Mouse (Mus musculus): ENCODE measurements around the gene Tmem114. TPM values are rescaled to one million over a fixed set of nuclear protein-coding genes. Genes with fewer than 3 reads are reported as not detected.

Gene Tmem114
- polyA plus RNA-seq (2015; fragmentation: Nextera tagmentation; extraction: Ambion mirVana) = not detected in 2 replicates

DNA sequence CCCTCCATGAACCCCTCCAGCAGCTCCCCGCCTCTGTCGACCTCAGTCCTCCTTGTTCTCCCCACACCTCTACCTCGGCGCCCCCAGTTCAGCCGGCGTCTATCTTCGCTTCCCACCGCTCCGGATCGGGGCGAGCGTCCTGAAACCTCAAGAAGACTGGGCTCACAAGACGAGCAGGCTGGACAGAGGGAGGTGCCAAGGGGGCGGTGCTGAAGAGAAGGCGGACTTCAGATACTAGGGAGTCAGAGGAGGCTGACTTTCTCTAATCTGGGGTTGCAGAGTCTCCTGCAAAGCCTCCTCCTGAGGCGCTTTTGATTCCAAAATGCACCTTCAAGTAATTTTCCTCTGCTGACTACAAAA is at the start of gene Tmem114:
Gene Tmem114, minus strand, starts transcription at position 166 of the 360 bp plus-strand sequence.
- WGBS = 2% methylated on average over 16 of the region's 16 CpGs
- peaks cover 38% of the 10 kb centered on the region for H3K27me3 ChIP-seq
- peak within 1 kb of the TSS; percentile 56 for H3K4me2 ChIP-seq (replicated peaks)
- H3K9me3 ChIP-seq = no peaks in the 10 kb centered on the region
- peaks cover 8% of the 10 kb centered on the region for H3K4me1 ChIP-seq
- peak within 1 kb of the TSS; percentile 8; the same call in 1 of the 2 replicates for H3K9ac ChIP-seq (replicated peaks)
- no peak for ATAC-seq (replicated peaks)
- no peak within 1 kb of the TSS for H3K27ac ChIP-seq (replicated peaks)
- no peaks in the 10 kb centered on the region for H3K36me3 ChIP-seq
- peak within 1 kb of the TSS; percentile 34 for H3K4me3 ChIP-seq

DNA sequence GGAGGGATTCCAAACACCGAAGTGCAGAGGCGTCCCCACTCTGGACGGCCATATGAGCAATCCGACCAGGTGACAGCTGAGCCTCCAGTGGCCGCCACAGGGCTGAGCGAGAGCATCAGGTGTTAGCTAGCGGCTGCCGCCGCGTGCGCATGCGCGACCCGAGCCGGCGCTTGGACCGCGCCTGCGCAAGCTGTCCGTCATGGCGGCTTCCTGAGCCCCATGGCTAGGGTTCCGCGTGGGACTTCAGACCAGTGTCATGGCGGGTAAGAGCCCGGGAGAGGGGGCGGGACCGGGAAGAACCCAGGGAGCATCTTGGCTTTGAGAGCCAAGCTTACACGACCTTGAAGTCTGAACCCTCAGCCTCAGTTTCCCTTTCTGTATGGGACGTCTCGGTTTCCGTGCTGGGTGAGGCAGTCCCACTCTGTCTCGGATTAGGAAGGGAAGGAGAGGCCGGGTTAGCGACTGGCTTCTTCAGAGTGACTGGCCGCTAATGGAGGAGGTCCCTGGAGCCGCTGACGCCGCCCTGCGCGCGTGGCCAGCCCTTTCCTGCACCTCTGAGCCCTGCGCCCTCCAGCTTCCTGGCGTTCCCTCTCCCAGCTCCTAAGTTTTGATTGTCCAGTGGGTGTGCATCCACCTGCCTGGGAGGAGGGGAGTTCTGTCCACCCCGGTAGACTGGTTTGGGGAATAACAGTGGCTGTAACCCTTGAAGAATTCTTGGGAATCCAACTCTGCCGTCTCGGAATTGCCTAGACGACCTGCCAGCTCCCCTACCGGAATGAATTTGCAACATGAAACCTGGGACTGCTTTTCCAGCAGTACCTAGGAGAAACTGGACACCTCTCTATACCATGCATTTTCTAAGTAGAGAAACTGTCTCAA is 45.9 kb upstream of the Tmem114 start, which contains the start of gene Mettl22:
Gene Mettl22, plus strand, starts transcription at position 186 of the 879 bp plus-strand sequence.
- peak within 1 kb of the TSS; percentile 58; the same call in 1 of the 2 replicates for H3K27ac ChIP-seq (replicated peaks)
- peak; percentile 98 for ATAC-seq (replicated peaks)
- H3K4me1 ChIP-seq = peaks cover 10% of the 10 kb centered on the region
- H3K4me3 ChIP-seq = peak within 1 kb of the TSS; percentile 72
- H3K27me3 ChIP-seq = no peaks in the 10 kb centered on the region
- H3K9ac ChIP-seq (replicated peaks) = peak within 1 kb of the TSS; percentile 54
- no peaks in the 10 kb centered on the region for H3K9me3 ChIP-seq
- WGBS = under 1% methylated on average over 48 of the region's 48 CpGs
- peak within 1 kb of the TSS; percentile 58 for H3K4me2 ChIP-seq (replicated peaks)
- no peaks in the 10 kb centered on the region for H3K36me3 ChIP-seq

DNA sequence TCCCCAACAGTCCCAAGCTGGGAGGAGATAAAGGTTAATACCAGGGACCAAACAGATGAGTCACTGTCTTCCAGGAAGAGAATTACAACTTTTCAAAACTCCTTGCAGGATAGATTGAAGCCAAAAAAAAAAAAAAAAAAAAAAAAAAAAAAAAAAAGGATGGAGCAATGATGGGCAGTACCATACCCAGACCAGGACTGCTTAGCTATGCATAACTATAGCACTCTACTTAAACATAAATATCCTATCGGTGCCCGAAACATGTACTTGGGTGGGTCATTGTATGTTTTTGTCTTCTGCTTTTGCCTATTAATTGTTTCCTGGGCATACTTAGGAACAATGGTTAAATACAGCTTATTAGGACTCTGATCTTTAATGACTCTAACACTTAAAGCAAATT is 45.2 kb upstream of the Tmem114 start:
- Histone ChIP-seq H3K36me3 (no peaks in the 10 kb centered on the region), H3K9ac (replicated peaks) (no peak overlapping the region; the same call in 1 of the 2 replicates), H3K27ac (replicated peaks) (no peak overlapping the region), H3K4me3 (peak overlapping the region; percentile 72; the same call in 1 of the 2 replicates), H3K4me2 (replicated peaks) (peak overlapping the region; percentile 58), H3K27me3 (no peaks in the 10 kb centered on the region), H3K4me1 (peaks cover 10% of the 10 kb centered on the region), H3K9me3 (no peaks in the 10 kb centered on the region)
- 80% methylated on average over 2 of the region's 2 CpGs for WGBS
- peak; percentile 62 for ATAC-seq (replicated peaks)

DNA sequence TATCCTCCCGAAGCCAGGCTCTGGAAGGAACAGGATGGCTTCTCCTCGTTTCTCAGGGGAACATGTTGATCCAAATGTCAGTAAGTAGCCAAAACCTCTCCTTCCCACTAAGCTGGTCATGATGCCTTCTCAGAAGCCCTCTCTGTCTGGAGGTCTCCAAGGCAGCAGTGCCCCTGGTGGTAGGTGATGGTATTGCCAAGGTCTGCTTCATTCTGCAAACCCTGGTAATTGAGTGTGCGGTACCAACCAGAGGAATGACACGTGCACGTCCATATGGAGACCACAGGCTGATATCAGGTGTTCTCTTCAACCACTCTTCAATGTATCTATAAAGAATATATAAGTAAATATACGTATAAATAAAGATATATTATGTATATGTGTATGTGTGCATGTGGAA is 34.2 kb upstream of the Tmem114 start:
- WGBS = 34% methylated on average over 6 of the region's 6 CpGs
- no peak overlapping the region for H3K4me3 ChIP-seq
- H3K27me3 ChIP-seq = no peaks in the 10 kb centered on the region
- H3K9ac ChIP-seq (replicated peaks) = no peak overlapping the region
- no peaks in the 10 kb centered on the region for H3K4me1 ChIP-seq
- H3K36me3 ChIP-seq = no peaks in the 10 kb centered on the region
- no peak overlapping the region for H3K4me2 ChIP-seq (replicated peaks)
- H3K27ac ChIP-seq (replicated peaks) = no peak overlapping the region
- no peaks in the 10 kb centered on the region for H3K9me3 ChIP-seq
- ATAC-seq (replicated peaks) = no peak

DNA sequence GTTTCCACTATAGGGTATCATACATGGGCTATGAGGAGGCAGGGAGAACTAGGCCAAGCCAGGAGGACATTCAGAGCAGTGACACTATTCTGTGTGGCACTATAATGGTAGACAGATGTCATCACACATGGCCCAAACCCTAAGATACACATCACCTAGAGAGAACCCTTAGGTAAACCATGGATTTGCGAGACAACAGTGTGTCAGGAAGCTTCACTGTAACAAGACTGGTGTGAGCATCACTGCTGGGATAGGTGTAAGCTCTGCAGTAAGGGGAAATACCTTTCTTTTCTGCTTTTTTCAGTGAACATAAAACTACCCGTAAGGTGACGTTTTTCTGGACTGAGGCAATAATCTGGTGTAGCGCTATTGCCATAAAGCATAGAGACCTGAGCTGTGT is 33.5 kb upstream of the Tmem114 start:
- Histone ChIP-seq H3K4me3 (no peak overlapping the region), H3K4me1 (no peaks in the 10 kb centered on the region), H3K9ac (replicated peaks) (no peak overlapping the region), H3K27ac (replicated peaks) (no peak overlapping the region), H3K27me3 (no peaks in the 10 kb centered on the region), H3K36me3 (no peaks in the 10 kb centered on the region), H3K4me2 (replicated peaks) (no peak overlapping the region), H3K9me3 (no peaks in the 10 kb centered on the region)
- 89% methylated on average over 4 of the region's 4 CpGs for WGBS
- no peak for ATAC-seq (replicated peaks)

DNA sequence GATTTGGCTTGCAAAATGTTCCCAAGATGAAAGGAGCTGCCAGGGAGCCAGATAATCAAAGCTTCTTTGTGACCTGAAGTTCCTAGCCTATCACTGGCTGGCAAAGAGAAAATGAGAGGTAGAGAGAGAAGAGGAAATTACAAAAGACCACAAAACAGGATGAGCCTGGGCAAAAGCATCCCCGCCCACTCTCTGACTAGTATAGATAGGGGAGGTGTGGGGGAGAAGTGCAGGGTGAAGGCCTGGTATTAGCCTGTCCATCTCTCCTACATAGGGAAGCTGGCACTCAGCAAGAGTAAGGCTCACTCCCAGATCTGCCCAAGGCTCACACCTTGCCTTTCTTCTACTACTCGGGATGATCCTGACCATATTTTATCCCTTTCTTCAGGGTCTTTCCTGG is 30.3 kb upstream of the Tmem114 start:
- no peak overlapping the region for H3K4me2 ChIP-seq (replicated peaks)
- no peak overlapping the region for H3K27ac ChIP-seq (replicated peaks)
- no peak for ATAC-seq (replicated peaks)
- no peaks in the 10 kb centered on the region for H3K27me3 ChIP-seq
- no peak overlapping the region for H3K9ac ChIP-seq (replicated peaks)
- no peaks in the 10 kb centered on the region for H3K36me3 ChIP-seq
- no peak overlapping the region for H3K4me3 ChIP-seq
- WGBS = 59% methylated on average over 2 of the region's 2 CpGs
- H3K9me3 ChIP-seq = no peaks in the 10 kb centered on the region
- H3K4me1 ChIP-seq = no peaks in the 10 kb centered on the region

DNA sequence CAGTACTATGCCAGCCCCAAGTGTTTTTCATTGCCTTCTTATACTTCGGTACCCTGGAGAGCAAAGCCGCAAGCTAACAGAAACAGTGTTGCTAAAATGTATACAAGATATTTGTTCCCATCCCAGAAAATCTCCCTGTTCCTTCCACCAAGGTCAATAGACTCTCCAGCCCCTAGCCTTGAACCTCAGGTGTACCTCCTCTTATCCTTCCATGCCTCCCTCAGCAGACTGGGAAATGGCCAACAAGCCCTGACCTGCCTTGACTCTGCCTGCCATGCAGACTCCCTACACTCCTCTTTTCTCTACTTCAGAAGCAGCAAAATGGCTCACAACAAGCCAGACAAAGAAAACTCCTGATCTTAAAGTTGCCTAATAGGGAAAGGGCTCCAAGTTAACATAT is 28.4 kb upstream of the Tmem114 start:
- Histone ChIP-seq H3K36me3 (no peaks in the 10 kb centered on the region), H3K4me1 (no peaks in the 10 kb centered on the region), H3K9ac (replicated peaks) (no peak overlapping the region), H3K4me2 (replicated peaks) (no peak overlapping the region), H3K27ac (replicated peaks) (no peak overlapping the region), H3K4me3 (no peak overlapping the region), H3K27me3 (no peaks in the 10 kb centered on the region), H3K9me3 (no peaks in the 10 kb centered on the region)
- WGBS = 95% methylated on average over 2 of the region's 2 CpGs
- ATAC-seq (replicated peaks) = no peak

DNA sequence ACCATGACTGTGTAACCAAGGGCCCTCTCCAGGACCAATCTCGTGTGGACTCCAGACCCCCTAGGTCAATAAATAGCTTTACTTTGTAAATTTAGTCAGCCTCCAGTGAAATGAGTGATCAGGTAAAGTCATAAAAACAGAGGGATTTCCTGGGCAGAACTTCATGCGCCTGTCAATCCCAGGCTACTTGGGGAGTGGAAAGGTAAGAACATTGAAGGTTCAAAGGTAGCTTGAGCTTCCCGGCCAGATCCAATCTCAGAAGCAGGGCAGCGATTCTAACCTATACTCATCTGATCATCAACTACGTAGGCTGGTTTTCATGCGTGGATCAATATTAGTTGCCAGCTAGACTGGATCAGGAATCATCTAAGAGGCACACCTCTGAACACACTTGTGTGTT is 21.3 kb upstream of the Tmem114 start:
- Histone ChIP-seq H3K4me3 (no peak overlapping the region), H3K36me3 (no peaks in the 10 kb centered on the region), H3K4me1 (no peaks in the 10 kb centered on the region), H3K4me2 (replicated peaks) (no peak overlapping the region), H3K9me3 (no peaks in the 10 kb centered on the region), H3K27me3 (no peaks in the 10 kb centered on the region), H3K27ac (replicated peaks) (no peak overlapping the region), H3K9ac (replicated peaks) (no peak overlapping the region)
- 94% methylated on average over 6 of the region's 6 CpGs for WGBS
- no peak for ATAC-seq (replicated peaks)

DNA sequence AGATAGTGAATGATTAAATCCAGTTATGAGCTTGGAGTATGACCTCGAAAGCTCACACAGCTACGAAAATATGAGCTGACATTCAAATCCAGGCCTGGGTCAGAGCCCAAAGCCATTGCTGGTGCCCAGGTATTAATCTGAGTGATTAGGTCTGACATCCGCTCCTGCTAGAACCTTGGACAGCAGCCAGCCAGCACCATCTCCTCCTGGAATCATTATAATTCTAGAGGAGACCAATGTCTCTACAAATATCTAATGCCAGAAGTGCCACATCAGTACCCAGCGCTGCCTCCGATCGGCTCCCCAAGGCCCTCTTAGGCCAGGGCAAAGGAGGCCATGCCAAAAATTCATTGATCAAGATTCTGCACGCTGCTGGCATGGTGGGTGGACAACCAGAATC is 20.0 kb upstream of the Tmem114 start:
- no peaks in the 10 kb centered on the region for H3K27me3 ChIP-seq
- 92% methylated on average over 7 of the region's 7 CpGs for WGBS
- no peak overlapping the region for H3K4me3 ChIP-seq
- H3K36me3 ChIP-seq = no peaks in the 10 kb centered on the region
- H3K27ac ChIP-seq (replicated peaks) = no peak overlapping the region
- H3K9me3 ChIP-seq = no peaks in the 10 kb centered on the region
- H3K9ac ChIP-seq (replicated peaks) = no peak overlapping the region
- H3K4me1 ChIP-seq = no peaks in the 10 kb centered on the region
- no peak for ATAC-seq (replicated peaks)
- no peak overlapping the region for H3K4me2 ChIP-seq (replicated peaks)

DNA sequence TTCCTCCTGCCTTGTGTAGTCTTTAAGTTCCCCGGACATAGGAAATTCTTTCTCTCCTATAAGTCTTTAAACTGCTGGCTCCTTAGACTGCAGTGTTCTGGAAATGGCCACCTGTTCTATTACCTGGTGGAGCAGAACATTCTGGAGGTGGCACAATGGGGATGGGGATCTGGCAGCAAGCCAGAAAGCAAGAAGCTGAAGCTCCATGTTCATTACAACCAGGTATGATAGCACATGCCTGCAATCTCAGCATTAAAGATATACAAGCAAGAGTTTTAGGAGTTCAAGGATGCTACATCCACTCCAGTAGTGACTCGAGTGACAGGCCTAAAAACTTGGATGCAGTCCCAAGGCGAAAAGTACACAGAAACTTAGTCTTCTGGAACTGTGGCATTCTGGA is 7.7 kb upstream of the Tmem114 start:
- Histone ChIP-seq H3K27ac (replicated peaks) (no peak overlapping the region), H3K9me3 (no peaks in the 10 kb centered on the region)

DNA sequence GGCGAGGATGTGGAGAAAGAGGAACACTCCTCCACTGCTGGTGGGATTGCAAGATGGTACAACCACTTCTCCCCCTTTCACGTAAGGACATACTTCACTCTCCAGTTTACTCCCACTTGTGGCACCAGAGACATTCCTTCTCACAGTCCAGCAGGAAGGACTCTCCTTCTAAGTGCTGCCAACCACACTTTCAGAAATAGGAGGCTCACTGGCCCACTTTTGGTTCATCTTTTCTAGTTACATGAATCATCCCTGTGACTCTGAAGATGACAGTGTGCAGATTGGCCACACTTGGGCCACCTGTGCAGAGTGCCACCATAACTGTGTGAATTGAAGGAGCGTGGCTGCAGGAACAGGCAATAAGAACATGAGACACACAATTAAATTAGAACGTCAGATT is 4.6 kb upstream of the Tmem114 start:
- WGBS = 86% methylated on average over 4 of the region's 4 CpGs
- no peak overlapping the region for H3K4me2 ChIP-seq (replicated peaks)
- no peak for ATAC-seq (replicated peaks)
- H3K36me3 ChIP-seq = no peaks in the 10 kb centered on the region
- H3K4me1 ChIP-seq = peaks cover 3% of the 10 kb centered on the region
- H3K27me3 ChIP-seq = peaks cover 20% of the 10 kb centered on the region
- H3K9ac ChIP-seq (replicated peaks) = no peak overlapping the region
- no peak overlapping the region for H3K27ac ChIP-seq (replicated peaks)
- no peak overlapping the region for H3K4me3 ChIP-seq
- no peaks in the 10 kb centered on the region for H3K9me3 ChIP-seq

More for the DNA sequence above, 7.7 kb upstream of the Tmem114 start:
- no peak overlapping the region for H3K4me2 ChIP-seq (replicated peaks)
- ATAC-seq (replicated peaks) = no peak
- no peaks in the 10 kb centered on the region for H3K36me3 ChIP-seq
- H3K9ac ChIP-seq (replicated peaks) = no peak overlapping the region
- H3K27me3 ChIP-seq = no peaks in the 10 kb centered on the region
- WGBS = 92% methylated on average over 3 of the region's 3 CpGs
- no peaks in the 10 kb centered on the region for H3K4me1 ChIP-seq
- H3K4me3 ChIP-seq = no peak overlapping the region

DNA sequence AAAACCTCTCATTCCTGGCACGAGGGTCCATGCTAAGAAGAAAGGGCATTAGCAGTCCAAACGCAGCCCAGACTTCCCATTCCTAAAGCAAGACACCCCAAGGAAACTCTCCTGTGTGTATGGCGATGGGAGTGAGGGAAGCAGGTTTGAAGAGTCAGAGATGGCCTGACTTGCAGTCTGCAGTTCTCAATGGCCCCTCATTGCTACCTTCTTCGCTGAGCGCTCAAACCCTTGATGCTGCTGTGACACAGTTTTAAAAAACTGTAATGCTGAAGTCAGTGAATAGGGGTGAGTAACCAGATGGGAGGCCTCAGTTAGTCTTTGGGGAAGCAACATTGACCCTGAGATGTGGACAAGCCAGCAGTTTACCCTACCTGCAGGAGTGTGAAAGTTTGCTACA is 800 bp upstream of the Tmem114 start:
- Histone ChIP-seq H3K27me3 (peaks cover 38% of the 10 kb centered on the region), H3K27ac (replicated peaks) (no peak overlapping the region), H3K9ac (replicated peaks) (no peak overlapping the region), H3K4me2 (replicated peaks) (no peak overlapping the region), H3K4me3 (no peak overlapping the region), H3K36me3 (no peaks in the 10 kb centered on the region), H3K4me1 (peaks cover 8% of the 10 kb centered on the region), H3K9me3 (no peaks in the 10 kb centered on the region)
- no peak for ATAC-seq (replicated peaks)
- WGBS = 83% methylated on average over 5 of the region's 5 CpGs

Measured in forebrain, embryonic 15.5 days (tissue).